Mouse (Mus musculus): ENCODE results near the gene Fam131c. TPM values are rescaled to one million over a fixed set of nuclear protein-coding genes. Genes with fewer than 3 reads are reported as not detected.

Fam131c gene
- polyA plus RNA-seq, 1 experiment from 2014 or later = 0.76 TPM

DNA sequence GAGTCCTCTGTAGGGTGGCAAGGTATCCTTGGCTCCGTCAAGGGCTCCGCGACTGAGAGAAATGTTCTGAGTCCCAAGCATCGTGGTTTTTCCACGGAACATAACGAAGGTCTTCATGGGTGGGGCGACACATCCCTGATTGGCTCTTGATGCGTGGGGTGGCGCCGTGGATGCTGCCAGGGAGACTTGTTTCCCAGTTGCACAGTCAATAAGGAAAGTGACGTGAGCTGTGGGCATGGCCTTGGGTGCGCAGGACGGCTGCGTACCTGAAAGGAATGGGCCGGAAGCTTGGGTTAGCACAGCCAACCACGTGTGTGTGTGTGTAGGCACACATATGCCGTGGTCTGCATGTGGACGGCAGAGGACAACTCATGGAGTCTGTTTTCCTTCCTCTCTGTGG, 65.2 kb downstream of the Fam131c start:
- Histone ChIP-seq H3K36me3 (replicated peaks; ENCODE audit: control insufficient read depth, insufficient read depth, low read depth, low read length) (no peaks in the 10 kb centered on the region), H3K9ac (replicated peaks; ENCODE audit: low read length) (no peak overlapping the region), H3K4me3 (ENCODE audit: low read depth, low read length) (no peak overlapping the region), H3K27me3 (ENCODE audit: control insufficient read depth, insufficient read depth, low read length) (no peaks in the 10 kb centered on the region), H3K27ac (replicated peaks; ENCODE audit: low read depth, low read length) (no peak overlapping the region), H3K4me2 (ENCODE audit: low read depth, low read length) (no peak overlapping the region), H3K9me3 (replicated peaks; ENCODE audit: control insufficient read depth, low read length) (no peaks in the 10 kb centered on the region), H3K4me1 (ENCODE audit: control insufficient read depth, insufficient read depth, low read length) (no peaks in the 10 kb centered on the region)
- 85% methylated on average over 18 of the region's 18 CpGs for WGBS
- no peak for DNase-seq (ENCODE audit: low spot score)
- no peak for ATAC-seq (replicated peaks; ENCODE audit: insufficient number of reproducible peaks, low FRiP score, low TSS enrichment, low read depth)

Small RNA genes lying within 50 kb of the gene (microRNA-seq; reads per million reads assigned to microRNA genes)
- not detected for gene Gm25690 (ENCODE audit: borderline number of aligned reads)

Other genes with a start within 250 kb of the Fam131c start
- gene Szrd1, start 228.4 kb upstream of the Fam131c start, polyA plus RNA-seq (2014; fragmentation: Nextera tagmentation; extraction: Ambion mirVana) = 36.3 and 36.6 TPM in 2 replicates
- 23.7 and 25.2 TPM in 2 replicates for gene Fbxo42, start 220.3 kb upstream of the Fam131c start, polyA plus RNA-seq (2014; fragmentation: Nextera tagmentation; extraction: Ambion mirVana)
- 6.2 and 6.8 TPM in 2 replicates for gene Rsg1, start 154.3 kb upstream of the Fam131c start, polyA plus RNA-seq (2014; fragmentation: Nextera tagmentation; extraction: Ambion mirVana)
- gene Arhgef19, start 128.7 kb upstream of the Fam131c start, polyA plus RNA-seq (2014; fragmentation: Nextera tagmentation; extraction: Ambion mirVana) = 5.8 and 6.1 TPM in 2 replicates
- 1.0 and 1.4 TPM in 2 replicates for gene Epha2, start 67.0 kb upstream of the Fam131c start, polyA plus RNA-seq (2014; fragmentation: Nextera tagmentation; extraction: Ambion mirVana)
- 0.27 and 0.45 TPM in 2 replicates for gene Clcnka, start 30.5 kb downstream of the Fam131c start, polyA plus RNA-seq (2014; fragmentation: Nextera tagmentation; extraction: Ambion mirVana)
- not detected in 2 replicates for gene Clcnkb, start 47.8 kb downstream of the Fam131c start, polyA plus RNA-seq (2014; fragmentation: Nextera tagmentation; extraction: Ambion mirVana)
- 0.10 and 0.45 TPM in 2 replicates for gene Hspb7, start 52.6 kb downstream of the Fam131c start, polyA plus RNA-seq (2014; fragmentation: Nextera tagmentation; extraction: Ambion mirVana)
- gene Srarp, start 67.9 kb downstream of the Fam131c start, polyA plus RNA-seq (2014; fragmentation: Nextera tagmentation; extraction: Ambion mirVana) = not detected in 2 replicates
- gene Zbtb17, start 76.4 kb downstream of the Fam131c start, polyA plus RNA-seq (2014; fragmentation: Nextera tagmentation; extraction: Ambion mirVana) = 35.4 and 43.3 TPM in 2 replicates
- gene Spen, start 170.4 kb downstream of the Fam131c start, polyA plus RNA-seq (2014; fragmentation: Nextera tagmentation; extraction: Ambion mirVana) = 11.0 and 13.7 TPM in 2 replicates
- gene Fblim1, start 237.9 kb downstream of the Fam131c start, polyA plus RNA-seq (2014; fragmentation: Nextera tagmentation; extraction: Ambion mirVana) = 59.3 and 61.3 TPM in 2 replicates